Comparison of ENCODE assay signal across 13 mouse cellular contexts in the genomic region with DNA sequence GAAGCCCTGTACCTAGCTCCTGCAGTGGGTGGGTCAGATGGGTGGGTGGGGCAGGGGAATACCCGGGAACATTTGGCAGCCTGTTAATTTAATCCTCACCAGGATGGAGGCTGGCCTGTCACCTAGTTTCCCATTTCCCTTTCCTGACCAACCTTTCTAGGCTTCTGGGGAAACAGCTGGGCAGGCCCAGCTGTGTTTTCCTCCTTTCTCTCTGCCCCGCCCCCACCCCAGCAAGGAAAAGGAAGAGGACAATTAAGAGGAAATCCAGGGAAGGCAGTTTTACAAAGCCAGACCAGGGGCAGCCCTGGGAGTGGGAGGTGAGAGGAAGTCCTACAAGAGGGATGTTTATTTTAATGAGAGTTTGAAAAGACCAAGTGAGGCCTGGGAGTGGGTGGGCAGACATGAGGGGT. TPM values are rescaled to one million over a fixed set of nuclear protein-coding genes. Genes with fewer than 3 reads are reported as not detected.
DNase-seq lines count a peak whose midpoint lies in the region; ATAC-seq and TF ChIP-seq lines count a peak whose summit lies in the region.
"Had no signal": no experiment of that assay in that cellular context is flagged by ENCODE, and none has a peak within 500 bp of the region (broad histone marks: within the 10 kb centered on the region; RNA-seq: fewer than 3 reads in every experiment).

No protein-coding gene starts in this region.

- no peak overlapping the region for H3K9ac ChIP-seq in heart, embryonic 15.5 days
- no peak overlapping the region for H3K9ac ChIP-seq in intestine, postnatal 0 days (ENCODE audit: low read depth, low read length)
- H3K9ac ChIP-seq: embryonic facial prominence, embryonic 13.5 days; forebrain, embryonic 12.5 days had no signal

- TF ChIP-seq CTCF in intestine, postnatal 0 days (IDR thresholded peaks at IDR 0.05; ENCODE audit: low read depth): no peak

- no peak for DNase-seq in heart, embryonic 10.5 days (ENCODE audit: low spot score)
- DNase-seq in embryonic facial prominence, embryonic 10.5 days (ENCODE audit: low spot score): peak; percentile 38
- DNase-seq in lung, postnatal 25 days (ENCODE audit: low spot score): peak; percentile 10
- no peak for DNase-seq in adrenal gland, postnatal 36 days
- no peak for DNase-seq in thymus, postnatal 14 days
- DNase-seq: right cerebral cortex, postnatal 14 days had no signal

- H3K4me1 ChIP-seq in heart, embryonic 15.5 days (replicated peaks): 0 out of 2 replicates have a peak, but pooled peaks cover 5% of the 10 kb centered on the region
- peaks cover 40% of the 10 kb centered on the region for H3K4me1 ChIP-seq in heart, embryonic 10.5 days
- peaks cover 45% of the 10 kb centered on the region for H3K4me1 ChIP-seq in embryonic facial prominence, embryonic 10.5 days
- no peaks in the 10 kb centered on the region for H3K4me1 ChIP-seq in intestine, postnatal 0 days (replicated peaks; ENCODE audit: control insufficient read depth, insufficient read depth, low read length)
- H3K4me1 ChIP-seq: forebrain, embryonic 12.5 days; megakaryocyte, embryonic 14.5 days had no signal

- H3K9me3 ChIP-seq in heart, embryonic 15.5 days (replicated peaks): no peaks in the 10 kb centered on the region
- H3K9me3 ChIP-seq in heart, embryonic 10.5 days: no peaks in the 10 kb centered on the region
- peaks cover 5% of the 10 kb centered on the region; the same call in 1 of the 2 replicates for H3K9me3 ChIP-seq in embryonic facial prominence, embryonic 10.5 days
- no peaks in the 10 kb centered on the region for H3K9me3 ChIP-seq in intestine, postnatal 0 days (ENCODE audit: control insufficient read depth)
- H3K9me3 ChIP-seq: forebrain, embryonic 12.5 days had no signal

- peak overlapping the region; percentile 21; the same call in 1 of the 2 replicates for H3K27ac ChIP-seq in heart, embryonic 15.5 days
- H3K27ac ChIP-seq in heart, embryonic 10.5 days: no peak overlapping the region
- no peak overlapping the region for H3K27ac ChIP-seq in embryonic facial prominence, embryonic 10.5 days (replicated peaks)
- no peak overlapping the region for H3K27ac ChIP-seq in intestine, postnatal 0 days (ENCODE audit: low read depth, low read length)
- H3K27ac ChIP-seq: embryonic facial prominence, embryonic 13.5 days; forebrain, embryonic 12.5 days; left cerebral cortex, adult 2 months had no signal

- no peaks in the 10 kb centered on the region for H3K27me3 ChIP-seq in heart, embryonic 15.5 days
- no peaks in the 10 kb centered on the region for H3K27me3 ChIP-seq in heart, embryonic 10.5 days (ENCODE audit: insufficient read depth, poor library complexity, severe bottlenecking)
- 0 out of 2 replicates have a peak, but pooled peaks cover 7% of the 10 kb centered on the region for H3K27me3 ChIP-seq in embryonic facial prominence, embryonic 10.5 days (replicated peaks; ENCODE audit: low read depth, poor library complexity, severe bottlenecking)
- H3K27me3 ChIP-seq in intestine, postnatal 0 days (replicated peaks; ENCODE audit: control insufficient read depth, insufficient read depth, low read length): no peaks in the 10 kb centered on the region
- H3K27me3 ChIP-seq: embryonic facial prominence, embryonic 13.5 days; forebrain, embryonic 12.5 days had no signal

- 15% methylated on average over 2 of the region's 2 CpGs for WGBS in heart, embryonic 15.5 days
- WGBS in heart, embryonic 10.5 days: 26% methylated on average over 2 of the region's 2 CpGs
- WGBS in embryonic facial prominence, embryonic 10.5 days: 22% methylated on average over 2 of the region's 2 CpGs
- WGBS in intestine, postnatal 0 days: 11% methylated on average over 2 of the region's 2 CpGs

- 0 out of 2 replicates have a peak, but pooled peaks have one; percentile 31 for ATAC-seq in heart, embryonic 15.5 days (replicated peaks; ENCODE audit: insufficient number of reproducible peaks, insufficient read depth, low FRiP score, low read depth)
- 0 out of 2 replicates have a peak, but pooled peaks have one; percentile 21 for ATAC-seq in intestine, postnatal 0 days
- ATAC-seq: CD4-positive, CD25-positive, alpha-beta regulatory T cell, adult 4 months had no signal

- no peaks in the 10 kb centered on the region for H3K36me3 ChIP-seq in heart, embryonic 15.5 days
- H3K36me3 ChIP-seq in heart, embryonic 10.5 days: no peaks in the 10 kb centered on the region
- H3K36me3 ChIP-seq in embryonic facial prominence, embryonic 10.5 days (replicated peaks): no peaks in the 10 kb centered on the region
- no peaks in the 10 kb centered on the region for H3K36me3 ChIP-seq in intestine, postnatal 0 days (ENCODE audit: control insufficient read depth, insufficient read depth)
- H3K36me3 ChIP-seq: embryonic facial prominence, embryonic 13.5 days; forebrain, embryonic 12.5 days had no signal

- H3K4me2 ChIP-seq in heart, embryonic 15.5 days: no peak overlapping the region
- H3K4me2 ChIP-seq in intestine, postnatal 0 days (replicated peaks; ENCODE audit: low read depth): no peak overlapping the region
- H3K4me2 ChIP-seq: embryonic facial prominence, embryonic 13.5 days; forebrain, embryonic 12.5 days had no signal

- H3K4me3 ChIP-seq in heart, embryonic 15.5 days: no peak overlapping the region
- no peak overlapping the region for H3K4me3 ChIP-seq in heart, embryonic 10.5 days
- H3K4me3 ChIP-seq in embryonic facial prominence, embryonic 10.5 days: no peak overlapping the region
- H3K4me3 ChIP-seq in intestine, postnatal 0 days (ENCODE audit: low read depth, low read length): no peak overlapping the region
- H3K4me3 ChIP-seq: embryonic facial prominence, embryonic 13.5 days; forebrain, embryonic 12.5 days; left cerebral cortex, adult 2 months; megakaryocyte, embryonic 14.5 days had no signal

RNA-seq across cellular contexts. Expression of a gene that starts 46.4 kb away (rescaled TPM):
- polyA plus RNA-seq in heart, embryonic 15.5 days (2015; fragmentation: Nextera tagmentation; extraction: Ambion mirVana): 31.7 and 39.6 TPM in 2 replicates
- polyA plus RNA-seq in heart, embryonic 10.5 days (2016; fragmentation: Nextera tagmentation; extraction: Ambion mirVana): 64.2 and 67.0 TPM in 2 replicates
- polyA plus RNA-seq in embryonic facial prominence, embryonic 10.5 days (2016; fragmentation: Nextera tagmentation; extraction: Ambion mirVana): 20.7 and 25.3 TPM in 2 replicates
- polyA plus RNA-seq in intestine, postnatal 0 days (2015; fragmentation: Nextera tagmentation; extraction: Ambion mirVana): 12.2 and 18.0 TPM in 2 replicates
- total RNA-seq in adrenal gland, postnatal 36 days (2021): 10 to 100 TPM; 49.7 to 59.4 TPM

Comparison
In these comparisons a context has a peak if more than half of its experiments do, and no peak if none do; other contexts are left out.
1. DNase-seq: peak in embryonic facial prominence, embryonic 10.5 days (single experiment) and lung, postnatal 25 days (single experiment); none in heart, embryonic 10.5 days (single experiment), adrenal gland, postnatal 36 days (0 of 2) and thymus, postnatal 14 days (single experiment).